Mouse (Mus musculus) thymus, adult 2 months (tissue): ENCODE measurements around the gene Zcchc7. TPM values are rescaled to one million over a fixed set of nuclear protein-coding genes. Genes with fewer than 3 reads are reported as not detected.

Experiments
- DNase-seq: peaks from one replicate; pipeline ENCODE4 v3.0.0; 2021
- H3K27ac ChIP-seq: fragments of 200-500 bp; 2 replicates; pipeline ENCODE4 v1.5.1; 2012; ENCODE audit warnings: low read length, control low read depth; ENCODE audit not compliant: control insufficient read depth, insufficient read depth
- H3K27me3 ChIP-seq: fragments of 200-500 bp; 2 replicates; pipeline ENCODE4 v1.6.1; 2012; ENCODE audit warnings: mild to moderate bottlenecking, low read length, moderate library complexity, mixed read lengths; ENCODE audit not compliant: control insufficient read depth, insufficient read depth
- H3K36me3 ChIP-seq: fragments of 200-500 bp; 2 replicates; pipeline ENCODE4 v1.6.1; 2012; ENCODE audit warnings: mild to moderate bottlenecking, low read length, moderate library complexity; ENCODE audit not compliant: control insufficient read depth, insufficient read depth
- H3K4me1 ChIP-seq: fragments of 200-500 bp; replicated peaks from 2 replicates; pipeline ENCODE4 v1.6.1; 2012; ENCODE audit warnings: low read length; ENCODE audit not compliant: control insufficient read depth, insufficient read depth
- H3K4me3 ChIP-seq: fragments of 200-500 bp; 2 replicates; pipeline ENCODE4 v1.5.1; 2012; ENCODE audit warnings: mild to moderate bottlenecking, low read length, control low read depth, moderate library complexity; ENCODE audit not compliant: control insufficient read depth, insufficient read depth
- CTCF ChIP-seq: fragments of 200-500 bp; IDR thresholded peaks from 2 replicates; pipeline ENCODE4 v1.5.1; 2012; ENCODE audit warnings: mild to moderate bottlenecking, control low read depth, low read length, moderate library complexity, borderline replicate concordance; ENCODE audit not compliant: control insufficient read depth, poor library complexity, insufficient read depth; ENCODE audit errors: extremely low read depth
- POLR2A ChIP-seq: fragments of 200-500 bp; IDR thresholded peaks from 2 replicates; pipeline ENCODE4 v1.6.1; 2012; ENCODE audit warnings: mild to moderate bottlenecking, low read length, control low read depth, moderate library complexity; ENCODE audit not compliant: control insufficient read depth, poor library complexity, insufficient read depth; ENCODE audit errors: extremely low read depth
- WGBS: fragments of 180-500 bp; shearing (Covaris S2); methylation state at CpG from one replicate; pipeline ENCODE4 v1.1.7; 2018; 5-methylcytosine and 5-hydroxymethylcytosine counted together
- polyA plus RNA-seq: library from polyadenylated mRNA; depleted of rRNA; stranded (reverse); fragments of >200 nt; gene quantifications from 2 replicates; pipeline ENCODE4 v1.2.3, GENCODE M21; 2012

Gene Zcchc7
- polyA plus RNA-seq, 1 experiment = 17.4 TPM

GRCm38 (mm10) chr4:44928790-44929189, 173.1 kb downstream of the Zcchc7 start:
- no peak for TF ChIP-seq CTCF
- TF ChIP-seq POLR2A = no peak
- 94% methylated on average over 3 of the region's 3 CpGs for WGBS
- Histone ChIP-seq H3K4me3 (no peak overlapping the region), H3K27me3 (no peaks in the 10 kb centered on the region), H3K27ac (no peak overlapping the region), H3K4me1 (no peaks in the 10 kb centered on the region), H3K36me3 (peaks cover 32% of the 10 kb centered on the region)
- no peak for DNase-seq

GRCm38 (mm10) chr4:44930406-44930805, 174.7 kb downstream of the Zcchc7 start:
- no peaks in the 10 kb centered on the region for H3K27me3 ChIP-seq
- H3K36me3 ChIP-seq = peaks cover 32% of the 10 kb centered on the region
- 95% methylated on average over 7 of the region's 7 CpGs for WGBS

GRCm38 (mm10) chr4:44931732-44932131, 176.1 kb downstream of the Zcchc7 start:
- no peak for DNase-seq
- H3K4me3 ChIP-seq = no peak overlapping the region
- TF ChIP-seq POLR2A = no peak
- TF ChIP-seq CTCF = no peak
- 96% methylated on average over 6 of the region's 6 CpGs for whole genome bisulfite sequencing
- no peaks in the 10 kb centered on the region for H3K4me1 ChIP-seq
- H3K27ac ChIP-seq = no peak overlapping the region
- no peaks in the 10 kb centered on the region for H3K27me3 ChIP-seq
- peaks cover 23% of the 10 kb centered on the region for H3K36me3 ChIP-seq

More at GRCm38 (mm10) chr4:44930406-44930805, 174.7 kb downstream of the Zcchc7 start:
- no peak overlapping the region for H3K4me3 ChIP-seq
- H3K27ac ChIP-seq = no peak overlapping the region
- DNase-seq = no peak
- no peak for TF ChIP-seq POLR2A
- no peak for TF ChIP-seq CTCF
- H3K4me1 ChIP-seq = no peaks in the 10 kb centered on the region

GRCm38 (mm10) chr4:44938359-44939340, 183.0 kb downstream of the Zcchc7 start:
- H3K36me3 ChIP-seq = no peaks in the 10 kb centered on the region
- TF ChIP-seq POLR2A (no peak), CTCF (no peak)
- WGBS = 87% methylated on average over 8 of the region's 8 CpGs
- H3K4me3 ChIP-seq = no peak overlapping the region
- H3K27ac ChIP-seq = no peak overlapping the region
- DNase-seq = no peak
- H3K27me3 ChIP-seq = no peaks in the 10 kb centered on the region
- peaks cover 4% of the 10 kb centered on the region for H3K4me1 ChIP-seq

GRCm38 (mm10) chr4:44939576-44940249, 184.0 kb downstream of the Zcchc7 start:
- Histone ChIP-seq H3K27me3 (no peaks in the 10 kb centered on the region), H3K4me3 (no peak overlapping the region), H3K36me3 (no peaks in the 10 kb centered on the region), H3K4me1 (peaks cover 4% of the 10 kb centered on the region), H3K27ac (no peak overlapping the region)
- DNase-seq = no peak
- WGBS = 58% methylated on average over 14 of the region's 14 CpGs
- TF ChIP-seq CTCF (no peak), POLR2A (no peak)

- Histone ChIP-seq H3K4me3 (no peak overlapping the region), H3K36me3 (no peaks in the 10 kb centered on the region), H3K27me3 (no peaks in the 10 kb centered on the region), H3K4me1 (peaks cover 4% of the 10 kb centered on the region), H3K27ac (no peak overlapping the region)
- 89% methylated on average over 9 of the region's 9 CpGs for WGBS
- TF ChIP-seq POLR2A (no peak), CTCF (no peak)
- DNase-seq = no peak
These were observed 184.6 kb downstream of the Zcchc7 start for GRCm38 (mm10) chr4:44940286-44940685.
